Mouse (Mus musculus): ENCODE measurements around the gene Ank2.

Gene Ank2

GRCm38 (mm10) chr3:126978768-126979410 lies 520.3 kb downstream of the Ank2 start:
- DNase-seq (ENCODE audit: low spot score in 2 of 2) = no peak

- no peak for DNase-seq (ENCODE audit: low spot score in 2 of 2)
Observed at GRCm38 (mm10) chr3:126977399-126977798, 521.8 kb downstream of the Ank2 start.

- DNase-seq (ENCODE audit: low spot score in 2 of 2) = no peak
Observed at GRCm38 (mm10) chr3:126976793-126977192, 522.4 kb downstream of the Ank2 start.

- DNase-seq (ENCODE audit: low spot score in 2 of 2) = no peak
Observed at GRCm38 (mm10) chr3:126975409-126975808, 523.7 kb downstream of the Ank2 start.

GRCm38 (mm10) chr3:126973551-126973950 lies 525.6 kb downstream of the Ank2 start:
- DNase-seq (ENCODE audit: low spot score in 2 of 2) = no peak

GRCm38 (mm10) chr3:126971531-126971930 lies 527.6 kb downstream of the Ank2 start:
- DNase-seq (ENCODE audit: low spot score in 2 of 2) = no peak

- DNase-seq (ENCODE audit: low spot score in 2 of 2) = no peak
Observed at GRCm38 (mm10) chr3:126968721-126969120, 530.4 kb downstream of the Ank2 start.

GRCm38 (mm10) chr3:126965767-126966166 lies 533.4 kb downstream of the Ank2 start:
- DNase-seq (ENCODE audit: low spot score in 2 of 2) = no peak

- no peak for DNase-seq (ENCODE audit: low spot score in 2 of 2)
Observed at GRCm38 (mm10) chr3:126962326-126962725, 536.8 kb downstream of the Ank2 start.

- no peak for DNase-seq (ENCODE audit: low spot score in 2 of 2)
Observed at GRCm38 (mm10) chr3:126952698-126953097, 546.5 kb downstream of the Ank2 start.

GRCm38 (mm10) chr3:126946591-126946990 lies 552.6 kb downstream of the Ank2 start:
- no peak for DNase-seq (ENCODE audit: low spot score in 2 of 2)

GRCm38 (mm10) chr3:126944838-126945237 lies 554.3 kb downstream of the Ank2 start:
- no peak for DNase-seq (ENCODE audit: low spot score in 2 of 2)

- no peak for DNase-seq (ENCODE audit: low spot score in 2 of 2)
Observed at GRCm38 (mm10) chr3:126944081-126944480, 555.1 kb downstream of the Ank2 start.

- no peak for DNase-seq (ENCODE audit: low spot score in 2 of 2)
Observed at GRCm38 (mm10) chr3:126940452-126940851, 558.7 kb downstream of the Ank2 start.

- no peak for DNase-seq (ENCODE audit: low spot score in 2 of 2)
Observed at GRCm38 (mm10) chr3:126931884-126932506, 567.2 kb downstream of the Ank2 start.

GRCm38 (mm10) chr3:126923575-126924382 lies 575.4 kb downstream of the Ank2 start:
- no peak for DNase-seq (ENCODE audit: low spot score in 2 of 2)

- DNase-seq (ENCODE audit: low spot score in 2 of 2) = no peak
Observed at GRCm38 (mm10) chr3:126921941-126922340, 577.2 kb downstream of the Ank2 start.

GRCm38 (mm10) chr3:126920296-126920695 lies 578.9 kb downstream of the Ank2 start:
- DNase-seq (ENCODE audit: low spot score in 2 of 2) = no peak

GRCm38 (mm10) chr3:126918805-126919473 lies 580.2 kb downstream of the Ank2 start:
- no peak for DNase-seq (ENCODE audit: low spot score in 2 of 2)

GRCm38 (mm10) chr3:126916381-126916780 lies 582.8 kb downstream of the Ank2 start:
- no peak for DNase-seq (ENCODE audit: low spot score in 2 of 2)

GRCm38 (mm10) chr3:126903543-126903942 lies 595.6 kb downstream of the Ank2 start:
- peak; percentile 20 to 35 for DNase-seq (ENCODE audit: low spot score in 2 of 2)

- no peak for DNase-seq (ENCODE audit: low spot score in 2 of 2)
Observed at GRCm38 (mm10) chr3:126886644-126887043, 612.5 kb downstream of the Ank2 start.

Data from spleen, postnatal 36 days (tissue).